In genomic region chr6:83421866-83422649, GRCm38 (mm10) we compare ENCODE assay signal across 9 mouse cellular contexts. TPM values are rescaled to one million over a fixed set of nuclear protein-coding genes. Genes with fewer than 3 reads are reported as not detected.
DNase-seq lines count a peak whose midpoint lies in the region; ATAC-seq and TF ChIP-seq lines count a peak whose summit lies in the region.
"Had no signal": no experiment of that assay in that cellular context is flagged by ENCODE, and none has a peak within 500 bp of the region (broad histone marks: within the 10 kb centered on the region; RNA-seq: fewer than 3 reads in every experiment).

No protein-coding gene starts in this region.

- H3K27me3 ChIP-seq in liver, embryonic 15.5 days: no peaks in the 10 kb centered on the region
- no peaks in the 10 kb centered on the region for H3K27me3 ChIP-seq in hindbrain, embryonic 16.5 days (replicated peaks; ENCODE audit: control insufficient read depth, insufficient read depth, low read length)
- H3K27me3 ChIP-seq: CH12.LX had no signal

- H3K9me3 ChIP-seq in liver, embryonic 15.5 days (replicated peaks): no peaks in the 10 kb centered on the region
- H3K9me3 ChIP-seq in hindbrain, embryonic 16.5 days (ENCODE audit: control insufficient read depth, low read length): no peaks in the 10 kb centered on the region

- peaks cover 24% of the 10 kb centered on the region for H3K4me1 ChIP-seq in liver, embryonic 15.5 days (replicated peaks)
- peaks cover 23% of the 10 kb centered on the region for H3K4me1 ChIP-seq in hindbrain, embryonic 16.5 days (ENCODE audit: control insufficient read depth, insufficient read depth, low read depth, low read length)

- peak overlapping the region; percentile 72 for H3K27ac ChIP-seq in gastrocnemius, adult 2 months
- 0 out of 2 replicates have a peak overlapping the region, but pooled peaks have one; percentile 24 for H3K27ac ChIP-seq in liver, embryonic 15.5 days (replicated peaks)
- no peak overlapping the region for H3K27ac ChIP-seq in hindbrain, embryonic 16.5 days (ENCODE audit: low read depth, low read length)

- no peak overlapping the region for H3K4me2 ChIP-seq in liver, embryonic 15.5 days
- H3K4me2 ChIP-seq in hindbrain, embryonic 16.5 days (ENCODE audit: low read length): no peak overlapping the region

- intact Hi-C loops in gastrocnemius, adult 2 months (cut with DNase I): no loop called here
- intact Hi-C loops in heart, postnatal 14 days (cut with DNase I): no loop called here

- no peak for TF ChIP-seq CTCF in gastrocnemius, adult 2 months (IDR thresholded peaks at IDR 0.05)

- no peak overlapping the region for H3K9ac ChIP-seq in liver, embryonic 15.5 days
- H3K9ac ChIP-seq in hindbrain, embryonic 16.5 days (ENCODE audit: low read depth, low read length): no peak overlapping the region; the same call in 1 of the 2 replicates

- DNase-seq in gastrocnemius, adult 2 months: peak; percentile 86
- no peak for DNase-seq in gastrocnemius, postnatal 10 days
- peak; percentile 85 for DNase-seq in R1 (ENCODE audit: low read depth, low spot score)
- peak; percentile 44 to 62 for DNase-seq in heart, postnatal 14 days
- peak; percentile 72 for DNase-seq in yolk sac, embryonic 10.5 days (ENCODE audit: low spot score)
- DNase-seq in layer of hippocampus, postnatal 14 days (ENCODE audit: low spot score in 2 of 2): no peak

- WGBS in liver, embryonic 15.5 days (ENCODE audit: insufficient replicate concordance): 63% methylated on average over 11 of the region's 11 CpGs
- WGBS in hindbrain, embryonic 16.5 days: 19% methylated on average over 11 of the region's 11 CpGs

- 0 out of 2 replicates have a peak, but pooled peaks have one; percentile 32 for ATAC-seq in liver, embryonic 15.5 days (ENCODE audit: insufficient read depth)
- no peak for ATAC-seq in hindbrain, embryonic 16.5 days

- H3K36me3 ChIP-seq in liver, embryonic 15.5 days (replicated peaks): peaks cover 7% of the 10 kb centered on the region
- no peaks in the 10 kb centered on the region for H3K36me3 ChIP-seq in hindbrain, embryonic 16.5 days (ENCODE audit: control insufficient read depth, insufficient read depth, low read length)

- H3K4me3 ChIP-seq in gastrocnemius, adult 2 months: peak overlapping the region; percentile 28
- no peak overlapping the region for H3K4me3 ChIP-seq in liver, embryonic 15.5 days (replicated peaks)
- no peak overlapping the region for H3K4me3 ChIP-seq in hindbrain, embryonic 16.5 days (ENCODE audit: low read length)

RNA-seq across cellular contexts. Expression of gene Tet3, which starts 36.8 kb away (rescaled TPM):
- 10 to 100 TPM; 16.4 to 18.0 TPM for total RNA-seq in gastrocnemius, adult 2 months (2021)
- total RNA-seq in gastrocnemius, postnatal 10 days (2021): 10 to 100 TPM; 41.5 to 47.0 TPM
- 10 to 100 TPM; 46.2 to 49.0 TPM for total RNA-seq in heart, postnatal 14 days (2021)
- 10.8 and 11.4 TPM in 2 replicates for polyA plus RNA-seq in liver, embryonic 15.5 days (2015; fragmentation: Nextera tagmentation; extraction: Ambion mirVana)
- total RNA-seq in layer of hippocampus, postnatal 14 days (2021): 100 to 1,000 TPM in 1 of 2 experiments, 10 to 100 TPM in 1; 97.1 to 102 TPM
- 51.4 and 62.2 TPM in 2 replicates for polyA plus RNA-seq in hindbrain, embryonic 16.5 days (2015; fragmentation: Nextera tagmentation; extraction: Ambion mirVana)

Comparison
In these comparisons a context has a peak if more than half of its experiments do, and no peak if none do; other contexts are left out.
1. DNase-seq: peak in gastrocnemius, adult 2 months (single experiment), R1 (single experiment), heart, postnatal 14 days (2 of 2) and yolk sac, embryonic 10.5 days (single experiment); none in gastrocnemius, postnatal 10 days (single experiment) and layer of hippocampus, postnatal 14 days (0 of 2).